Mouse (Mus musculus) spleen, adult 2 months (tissue): ENCODE results near the gene Pla2g12b.

Experiments used
- CTCF ChIP-seq: fragments of 200-500 bp; IDR thresholded peaks from 2 replicates; pipeline ENCODE4 v1.5.1; 2011; ENCODE audit warnings: mild to moderate bottlenecking, inconsistent platforms; ENCODE audit not compliant: insufficient read depth, insufficient read length, insufficient replicate concordance; ENCODE audit errors: extremely low read depth
- POLR2A ChIP-seq: fragments of 200-500 bp; IDR thresholded peaks from 2 replicates; pipeline ENCODE4 v1.6.1; 2011; ENCODE audit warnings: low read depth, low read length, inconsistent platforms

- no peak for TF ChIP-seq CTCF
- TF ChIP-seq POLR2A = no peak
Observed at GRCm38 (mm10) chr10:59379927-59380326, 23.5 kb upstream of the Pla2g12b start.
